Mouse (Mus musculus): Measurements from ENCODE around the gene Pdzd2.

DNA sequence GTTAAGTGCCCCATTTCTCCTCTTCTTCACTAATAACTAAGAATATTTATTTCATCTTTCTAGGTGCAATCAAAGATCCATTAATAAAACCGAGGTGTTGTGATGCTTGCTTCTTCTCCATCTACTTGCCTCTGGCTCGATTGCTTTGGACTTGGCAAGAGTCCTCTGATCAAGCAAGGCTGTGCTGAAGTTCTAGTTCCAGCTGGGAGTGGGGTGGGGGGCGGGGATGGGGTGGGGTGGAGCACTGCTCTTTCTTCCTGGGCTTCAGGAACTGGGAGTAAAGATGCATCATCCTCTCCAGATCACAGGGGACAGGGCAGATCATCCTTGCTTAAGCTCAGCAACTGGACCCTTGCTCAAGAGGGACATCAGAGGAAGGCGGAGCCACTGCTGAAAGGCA lies 5.5 kb downstream of the Pdzd2 start:
- TF ChIP-seq CTCF (IDR thresholded peaks at IDR 0.05; ENCODE audit: control insufficient read depth, insufficient read depth, insufficient replicate concordance, low read depth, low read length) (no peak), POLR2A (IDR thresholded peaks at IDR 0.05; ENCODE audit: control insufficient read depth, low read depth, low read length) (no peak)

Data from testis, adult 2 months (tissue).